Mouse (Mus musculus) CH12.LX (cell line): ENCODE results near the gene Slc35e2.

Source experiments
- ELF1 ChIP-seq: IDR thresholded peaks from 2 replicates; pipeline ENCODE4 v1.6.1; 2014; ENCODE audit warnings: low read depth, mild to moderate bottlenecking, inconsistent platforms, low read length, improper control_type of control experiment
- HCFC1 ChIP-seq: IDR thresholded peaks from 2 replicates; pipeline ENCODE4 v1.6.1; 2012; ENCODE audit warnings: low read depth, mild to moderate bottlenecking, inconsistent platforms, low read length, improper control_type of control experiment
- TCF12 ChIP-seq: IDR thresholded peaks from 2 replicates; pipeline ENCODE4 v1.6.1; 2014; ENCODE audit warnings: low read depth, mild to moderate bottlenecking, inconsistent platforms, low read length, improper control_type of control experiment

DNA sequence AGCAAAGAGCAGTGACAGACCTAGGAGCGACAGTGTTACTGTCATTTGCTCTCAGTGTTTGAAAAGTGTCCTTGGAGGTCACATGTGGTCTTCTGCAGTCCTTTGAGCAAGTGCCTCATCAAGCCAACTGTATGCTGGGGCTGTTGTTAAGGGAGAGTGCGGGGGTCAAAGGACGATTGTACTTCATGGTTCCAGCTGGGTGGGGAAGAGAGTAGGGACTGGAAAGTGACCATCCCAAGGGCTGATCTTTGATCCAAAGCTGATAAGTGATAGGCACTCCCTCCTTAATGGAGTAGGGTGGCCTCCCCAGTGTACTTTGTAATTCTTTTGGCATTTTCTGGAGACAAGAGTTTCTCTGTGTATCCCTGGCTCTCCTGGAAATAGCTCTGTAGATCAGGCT is 10.6 kb downstream of the Slc35e2 start:
- TF ChIP-seq HCFC1, result no peak
- no peak for TF ChIP-seq TCF12
- TF ChIP-seq ELF1, result no peak
